Mouse (Mus musculus): ENCODE results near the gene Fam114a2.
A peak's percentile ranks its signal among the peaks of the same experiment; 100 is the strongest.
"Not testable (repeated sequence)": the region's sequence is repeated elsewhere in the genome, so short reads cannot be mapped to it uniquely, and the experiment has no call there.

Gene Fam114a2

DNA sequence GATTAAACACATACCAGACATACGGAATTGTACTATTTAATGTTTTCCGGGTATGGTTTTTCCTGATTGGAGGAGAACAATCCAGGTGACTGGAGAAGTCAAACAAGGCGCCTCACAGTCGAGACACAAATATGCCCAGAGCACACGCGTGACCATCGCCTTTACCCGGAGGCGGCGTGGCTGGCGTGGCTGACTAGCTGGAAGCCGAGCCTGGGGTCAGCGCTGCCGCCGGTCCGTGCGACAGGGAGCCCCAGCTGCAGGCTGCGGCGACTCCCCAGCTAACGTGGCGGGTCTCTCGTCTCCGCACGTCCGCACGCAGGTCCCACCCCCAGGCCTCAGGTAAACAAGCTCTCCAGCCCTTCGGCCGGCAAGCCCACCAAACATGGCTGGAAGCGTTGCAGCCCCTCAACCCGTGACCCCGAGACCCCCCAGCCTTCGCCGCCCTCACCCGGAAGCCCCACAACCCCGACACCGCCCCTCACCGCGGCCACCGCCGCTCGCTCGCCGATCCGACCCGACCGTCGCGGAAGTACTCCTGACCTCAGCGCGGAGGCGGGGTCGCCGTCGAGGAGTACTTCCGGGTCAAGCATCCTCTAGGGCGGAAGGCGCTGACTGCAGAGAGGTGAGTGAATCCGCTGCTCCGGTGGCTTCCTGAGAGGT, at the start of gene Fam114a2, which contains the start of gene Mfap3:
Gene Fam114a2 (minus strand): TSS at position 527 of the 660 bp plus-strand sequence.
Gene Mfap3 (plus strand): TSS at position 574 of the 660 bp plus-strand sequence.
- DNase-seq (ENCODE audit: low spot score in 2 of 2): peak; percentile 86 to 88

DNA sequence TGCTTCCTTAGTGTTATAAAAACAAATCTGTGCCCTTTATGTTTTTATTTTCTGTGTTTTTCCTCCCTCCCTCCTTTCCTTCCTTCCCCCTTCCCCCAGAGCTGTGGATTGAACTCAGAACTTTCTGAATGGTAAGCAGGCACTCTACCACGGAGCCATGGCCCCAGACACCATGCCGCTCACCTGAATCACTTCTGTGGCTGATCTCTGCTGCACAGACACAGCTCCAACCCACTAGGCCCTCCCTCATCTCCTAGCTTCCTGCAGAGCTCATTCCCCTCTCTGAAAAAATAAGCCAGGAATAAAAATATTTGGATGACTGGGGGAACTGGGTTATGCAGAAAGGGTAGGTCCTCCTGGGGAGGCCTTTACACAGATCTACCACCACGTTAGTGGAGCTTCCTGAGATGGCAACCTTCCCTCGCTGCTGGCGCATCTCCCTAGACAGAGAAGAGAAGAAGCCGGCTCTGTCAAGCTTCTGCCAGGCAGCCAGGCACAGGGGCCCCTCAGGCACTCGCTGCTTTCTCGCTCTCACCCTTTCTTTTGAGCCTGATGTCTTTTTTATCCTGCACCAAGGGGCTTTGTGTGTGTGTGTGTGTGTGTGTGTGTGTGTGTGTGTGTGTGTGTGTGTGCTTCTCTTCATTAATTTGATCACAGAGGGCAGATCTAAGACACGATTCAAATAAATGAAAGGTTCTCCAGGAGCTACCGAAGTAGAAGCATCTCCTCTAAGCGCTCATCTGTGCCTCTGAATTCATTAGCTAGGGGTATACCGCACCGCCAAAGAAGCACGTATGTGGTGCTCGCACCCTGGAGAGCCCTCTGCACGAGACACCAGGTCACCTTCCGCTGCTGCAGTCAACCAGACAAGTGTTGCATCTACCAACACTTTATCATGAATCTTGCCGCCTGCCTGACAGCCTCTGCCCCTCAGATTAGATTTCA, 47.9 kb upstream of the Fam114a2 start:
- no peak for DNase-seq (ENCODE audit: low spot score in 2 of 2)

DNA sequence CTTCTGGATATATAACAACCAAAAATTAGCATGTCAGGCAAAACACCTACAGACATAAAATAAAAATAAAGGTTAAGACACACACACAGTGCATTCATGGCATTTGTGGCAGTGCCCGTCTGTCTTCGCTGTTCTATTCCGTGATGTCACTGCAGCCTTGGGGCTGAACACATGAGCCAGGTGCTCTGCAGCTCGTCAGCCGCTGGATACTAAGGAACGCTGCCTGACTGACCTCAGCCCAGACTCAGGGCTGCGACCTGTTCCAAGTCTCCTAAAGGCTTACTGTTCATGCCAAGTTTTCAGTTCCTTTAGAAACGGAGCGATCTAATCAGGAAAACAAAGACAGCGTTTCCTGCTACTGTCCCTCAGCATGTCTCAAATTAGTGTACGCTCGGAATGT, 46.1 kb upstream of the Fam114a2 start:
- DNase-seq (ENCODE audit: low spot score in 2 of 2): no peak

DNA sequence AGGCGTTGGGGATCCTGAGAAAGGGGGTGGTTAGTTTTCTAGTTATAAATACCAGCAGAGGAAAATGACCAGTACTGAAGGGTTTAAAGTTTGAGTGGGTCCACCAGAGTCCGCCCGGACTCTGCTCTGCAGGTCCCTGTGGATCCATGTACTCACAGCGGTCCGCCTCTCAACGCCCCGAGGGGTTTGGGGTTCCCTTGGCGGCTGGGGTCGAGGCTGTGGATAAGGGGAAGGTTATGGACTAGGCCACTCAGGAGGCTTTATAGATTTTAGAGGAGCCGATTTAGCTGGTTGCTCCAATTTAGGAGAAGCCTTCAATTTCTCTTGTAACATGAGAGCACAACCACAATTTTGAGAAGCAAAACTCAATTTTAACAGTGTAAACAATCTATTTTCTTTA, 39.5 kb upstream of the Fam114a2 start:
- not testable (repeated sequence) for DNase-seq (ENCODE audit: low spot score in 2 of 2)

DNA sequence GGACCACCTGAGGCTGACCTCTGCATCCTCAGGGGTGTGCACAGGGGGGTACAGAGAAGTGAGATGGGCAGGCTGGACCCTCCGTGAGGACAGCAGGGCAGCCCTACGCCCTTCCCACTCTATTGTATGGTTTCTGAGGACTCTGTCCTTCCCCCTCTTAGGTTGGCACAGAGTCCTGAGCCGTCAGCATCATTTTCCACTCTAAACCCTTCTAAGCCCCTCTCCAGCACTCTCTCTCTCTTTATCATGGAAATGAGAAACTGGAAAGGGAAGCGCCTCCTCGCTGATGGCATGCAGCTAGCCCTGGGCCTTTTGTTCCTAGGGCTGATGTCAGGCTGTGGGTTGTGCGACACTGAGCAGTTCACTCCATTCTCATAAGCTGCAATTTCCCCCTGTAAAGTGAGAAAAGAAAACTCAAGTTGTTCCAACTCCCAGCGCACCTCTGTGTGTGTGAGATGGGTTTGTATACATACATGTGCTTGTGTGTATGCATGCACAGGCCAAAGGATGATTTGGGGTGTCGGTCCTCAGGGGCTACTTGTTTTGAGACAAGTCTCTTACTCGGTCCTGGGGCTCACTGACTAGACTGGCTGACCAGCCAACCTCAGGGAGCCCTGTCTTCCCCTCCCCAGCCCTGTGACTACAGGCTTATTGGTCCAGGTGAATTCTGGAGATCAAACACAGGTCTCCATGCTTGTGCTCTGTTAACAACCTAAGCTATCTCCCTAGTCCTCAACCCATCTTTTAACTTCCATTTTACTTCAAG, 34.8 kb upstream of the Fam114a2 start:
- no peak for DNase-seq (ENCODE audit: low spot score in 2 of 2)

DNA sequence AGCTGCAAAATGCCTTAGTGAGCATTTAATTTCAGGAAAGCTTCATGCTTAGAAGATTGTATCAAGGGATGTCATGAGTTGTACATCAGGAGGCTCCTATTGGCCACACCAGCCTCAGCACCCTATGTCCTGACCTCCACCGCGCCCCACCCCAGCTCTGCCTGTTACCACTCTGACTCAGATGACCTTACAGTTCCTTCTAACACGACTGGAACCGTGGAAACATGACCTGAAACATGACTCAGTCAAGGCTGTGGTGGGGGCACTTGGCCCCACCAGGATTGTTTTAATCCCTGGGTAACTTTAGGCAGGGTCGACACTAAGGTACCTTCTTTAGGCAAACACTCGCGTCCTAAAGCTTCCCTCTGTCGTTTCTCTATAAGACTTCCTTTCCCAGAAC, 32.6 kb upstream of the Fam114a2 start:
- DNase-seq (ENCODE audit: low spot score in 2 of 2): no peak

DNA sequence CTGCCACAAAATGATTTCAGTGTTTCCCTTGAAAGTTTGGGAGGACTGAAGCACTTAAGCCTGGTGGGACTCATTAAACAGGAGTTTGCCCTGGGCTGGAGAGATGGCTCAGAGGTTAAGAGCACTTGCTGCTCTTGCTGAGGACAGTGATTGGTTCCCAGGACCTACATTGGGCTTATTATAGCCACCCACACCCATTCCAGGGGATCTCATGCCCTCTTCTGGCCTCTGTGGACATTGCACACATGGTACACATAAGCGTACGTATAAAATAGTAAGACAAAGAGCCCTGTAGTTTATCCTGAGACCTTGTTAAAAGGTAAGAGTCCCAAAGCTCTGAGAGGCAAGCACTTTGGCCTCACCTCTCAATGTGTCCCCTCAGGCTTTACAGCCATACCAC, 31.8 kb upstream of the Fam114a2 start:
- no peak for DNase-seq (ENCODE audit: low spot score in 2 of 2)

DNA sequence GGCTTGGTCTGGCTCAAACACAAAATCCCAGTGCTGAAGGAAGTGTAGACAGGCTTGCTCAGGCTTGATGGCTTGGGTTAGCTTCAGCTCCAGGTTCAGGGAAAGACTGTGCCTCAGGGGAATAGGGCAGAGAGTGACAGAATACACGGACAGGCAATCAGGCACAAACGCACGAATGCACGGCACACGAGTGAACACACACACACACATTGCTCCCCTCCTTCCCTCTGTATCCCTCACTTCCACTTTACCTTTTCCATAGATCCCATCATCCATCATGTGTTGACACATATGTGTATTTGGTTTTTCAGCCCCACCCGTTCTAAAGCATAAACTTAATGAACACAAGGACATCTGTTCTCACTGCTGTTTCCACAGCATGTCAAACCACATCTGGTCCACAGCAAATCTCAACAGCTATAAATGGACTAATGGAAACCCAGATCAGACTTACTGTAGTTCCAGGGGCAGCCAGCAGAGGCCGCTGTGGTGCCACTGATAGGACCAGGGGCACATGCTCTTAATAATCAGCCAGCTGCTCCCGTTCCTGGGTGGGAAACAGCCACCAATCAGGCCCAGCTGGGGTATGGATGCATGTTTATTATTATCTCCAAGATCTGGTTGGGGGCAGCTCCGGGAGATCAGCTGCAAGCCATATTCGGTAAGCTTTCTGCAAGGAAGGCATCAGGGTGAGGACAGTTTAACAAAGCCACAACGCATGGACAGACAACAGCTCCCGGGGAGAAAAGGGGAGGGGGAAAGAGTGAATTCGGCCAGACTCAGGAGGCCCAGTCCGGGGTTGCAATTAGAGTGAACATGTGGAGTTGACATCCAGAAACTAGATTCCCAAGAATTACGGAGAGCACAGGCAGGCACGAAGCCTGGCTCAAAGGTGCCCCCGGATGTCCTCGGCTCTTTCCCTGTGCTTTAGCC, 30.5 kb upstream of the Fam114a2 start:
- DNase-seq (ENCODE audit: low spot score in 2 of 2): peak; percentile 31 to 64

DNA sequence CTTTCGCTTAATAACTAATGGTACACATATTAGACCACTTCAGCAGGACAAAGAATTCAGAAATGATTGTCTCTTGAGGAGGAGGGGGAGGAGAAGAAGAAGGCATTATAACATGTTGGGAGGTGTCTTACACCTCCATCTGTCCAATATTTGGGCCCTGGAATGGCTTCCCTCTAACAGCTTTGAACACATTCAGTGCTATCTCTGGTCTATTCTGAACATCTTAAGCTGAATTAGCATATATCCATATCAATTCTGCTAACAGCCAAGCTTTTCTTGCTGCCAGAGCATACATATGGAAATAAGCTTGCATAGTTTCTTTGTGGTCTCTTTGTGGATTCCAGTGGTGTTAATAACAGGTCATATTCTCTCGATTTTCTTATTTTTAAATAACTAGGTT, 22.3 kb upstream of the Fam114a2 start:
- no peak for DNase-seq (ENCODE audit: low spot score in 2 of 2)

DNA sequence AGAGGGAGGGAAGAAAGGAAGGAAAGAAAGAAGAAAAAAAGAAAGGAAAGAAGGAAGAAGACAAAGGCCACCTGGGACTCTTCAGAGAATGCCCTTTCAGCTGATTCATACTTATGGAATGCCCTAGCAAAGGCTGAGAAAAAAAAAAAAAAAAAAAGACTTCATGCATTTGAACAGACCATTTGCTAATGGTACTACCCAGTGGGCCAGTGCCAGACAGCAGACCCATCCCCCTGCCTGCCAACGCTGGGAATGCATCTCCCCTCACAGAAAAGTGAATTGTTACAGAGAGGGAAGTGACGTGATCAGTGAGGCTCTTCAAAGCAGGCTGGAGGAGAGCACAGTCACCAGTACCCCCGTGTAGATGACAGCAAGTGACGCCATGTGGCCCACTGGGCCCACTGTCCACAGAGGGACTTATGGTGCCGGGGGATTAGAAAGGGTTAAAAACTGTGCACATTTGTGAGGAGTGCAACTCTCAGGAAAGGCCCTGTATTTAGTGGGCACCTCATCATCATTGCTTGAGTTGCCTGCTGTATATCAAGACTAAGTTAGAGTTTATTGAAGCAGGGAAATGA, 21.5 kb upstream of the Fam114a2 start:
- no peak for DNase-seq (ENCODE audit: low spot score in 2 of 2)

DNA sequence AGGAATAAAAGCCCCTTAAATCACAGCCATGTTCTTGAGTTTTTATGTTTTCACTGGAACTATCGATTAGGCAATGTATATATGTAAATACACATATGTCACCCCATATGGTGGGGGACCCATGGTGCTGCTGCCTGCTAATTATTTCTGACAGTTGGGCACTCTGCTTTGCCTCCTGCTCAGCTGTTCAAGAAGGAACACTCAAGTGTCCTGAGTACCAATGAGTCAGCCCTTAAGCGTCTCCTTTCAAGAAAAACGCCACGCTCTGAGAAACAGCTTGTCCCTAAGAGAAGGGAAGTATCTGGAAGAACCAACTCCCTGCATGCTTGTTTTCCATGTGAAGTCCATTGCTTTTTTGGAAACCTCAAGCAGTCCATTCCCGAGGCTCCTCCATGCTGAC, 17.5 kb upstream of the Fam114a2 start:
- DNase-seq (ENCODE audit: low spot score in 2 of 2): no peak

DNA sequence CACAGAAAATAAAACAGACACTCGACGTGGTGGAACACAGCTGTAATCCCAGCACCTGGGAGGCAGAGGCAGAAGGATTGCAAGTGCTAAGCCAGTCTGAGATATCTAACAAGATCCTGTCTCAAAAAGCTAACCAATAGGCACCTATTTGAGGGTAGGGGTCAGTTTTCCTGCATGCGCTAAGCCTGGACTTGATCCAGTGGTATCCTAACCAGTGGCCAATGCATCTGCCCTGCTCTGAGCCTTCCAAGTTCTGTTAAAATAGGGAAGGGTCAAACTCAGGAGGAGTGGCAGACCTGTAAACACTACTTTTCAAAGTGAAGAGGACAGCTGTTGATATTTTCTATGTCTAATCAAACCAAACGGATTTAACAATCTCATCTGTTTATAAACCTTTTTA, 13.9 kb upstream of the Fam114a2 start:
- no peak for DNase-seq (ENCODE audit: low spot score in 2 of 2)

DNA sequence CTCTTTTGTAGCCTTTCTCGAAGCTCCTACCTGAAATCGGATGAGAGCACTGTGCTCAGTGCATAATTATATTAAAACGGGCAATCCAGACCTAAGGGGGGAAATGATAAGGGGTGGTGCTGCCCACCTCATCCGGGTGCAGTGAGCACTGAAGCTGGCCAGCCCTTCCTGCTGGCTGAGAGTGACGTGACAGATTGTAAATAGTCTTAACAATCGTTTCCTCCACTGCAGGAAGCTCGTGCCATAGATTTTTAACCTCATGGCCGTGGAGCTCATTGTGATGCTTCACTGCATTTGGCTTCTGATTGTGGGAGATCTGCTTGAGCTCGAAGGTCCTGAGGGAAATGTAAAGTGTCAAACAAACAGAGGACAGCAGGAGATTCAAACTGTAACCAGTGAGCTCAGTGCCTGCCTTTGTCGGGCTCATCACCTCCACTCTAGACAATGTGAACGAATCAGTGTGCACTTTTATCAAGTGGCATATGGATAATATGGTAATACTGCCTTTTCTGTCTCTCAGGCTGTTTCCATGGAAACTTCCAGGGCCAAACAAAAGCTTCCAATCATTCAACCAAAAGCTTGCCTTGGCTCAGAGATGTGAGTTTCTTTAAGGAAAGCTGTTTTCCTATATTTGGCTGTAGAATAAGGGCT, 13.0 kb upstream of the Fam114a2 start:
- no peak for DNase-seq (ENCODE audit: low spot score in 2 of 2)

DNA sequence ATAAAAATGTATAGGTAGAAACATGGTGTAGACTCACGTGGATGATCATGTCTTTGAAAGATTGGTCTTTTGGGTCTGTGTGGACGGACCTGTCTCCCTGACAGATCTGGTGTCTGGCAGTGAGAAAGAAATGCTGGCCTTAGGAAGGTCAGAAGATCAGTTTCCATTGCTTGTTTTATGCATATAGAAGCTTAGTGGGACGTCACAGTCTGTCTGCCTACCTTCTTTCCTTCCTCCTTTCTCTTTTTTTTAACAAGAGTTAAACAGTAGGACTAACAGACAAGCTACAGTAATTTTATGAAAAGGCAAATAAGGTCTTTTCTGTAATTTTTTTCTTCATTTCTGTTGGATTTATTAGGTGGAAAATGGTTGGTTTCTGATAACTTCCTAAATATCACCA, 10.7 kb upstream of the Fam114a2 start:
- DNase-seq (ENCODE audit: low spot score in 2 of 2): no peak

DNA sequence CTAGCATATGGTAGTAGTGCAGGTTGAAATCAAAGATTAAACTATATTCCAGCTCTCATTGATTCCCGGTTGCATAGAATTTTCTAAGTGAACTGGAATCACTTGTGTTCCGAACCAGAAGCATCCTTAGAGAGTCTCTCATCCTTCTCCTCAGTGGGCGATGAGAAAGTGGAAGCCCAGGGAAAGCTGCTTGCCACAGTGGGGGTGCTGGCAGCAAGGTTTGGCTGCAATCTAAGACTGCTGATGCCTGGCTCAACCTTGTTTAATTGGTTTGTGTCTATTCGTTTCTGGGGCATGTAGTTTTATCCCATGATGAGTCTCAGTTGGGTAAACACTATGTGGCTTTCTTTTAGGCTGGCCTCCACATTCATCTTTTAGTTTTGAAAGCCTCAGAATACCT, 9.1 kb upstream of the Fam114a2 start:
- DNase-seq (ENCODE audit: low spot score in 2 of 2): no peak

DNA sequence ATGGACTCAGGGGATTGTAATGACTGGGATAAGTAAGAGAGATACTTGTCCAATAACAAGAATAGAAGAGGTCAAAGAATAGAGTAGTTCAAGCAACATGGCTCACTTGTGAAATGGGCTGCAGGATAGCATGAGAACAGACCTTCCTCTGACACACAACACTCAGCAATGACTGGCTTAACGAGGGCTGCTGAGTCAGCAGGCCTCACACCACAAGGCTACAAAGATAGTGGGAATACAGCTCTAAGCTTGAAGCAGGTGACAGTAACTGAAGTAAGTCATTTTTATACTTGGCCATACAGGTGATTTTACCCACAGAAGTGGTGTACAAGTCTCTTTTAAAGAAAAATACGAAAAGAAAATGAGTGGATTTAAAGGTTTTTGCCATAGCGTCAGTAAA, 7.5 kb upstream of the Fam114a2 start:
- no peak for DNase-seq (ENCODE audit: low spot score in 2 of 2)

DNA sequence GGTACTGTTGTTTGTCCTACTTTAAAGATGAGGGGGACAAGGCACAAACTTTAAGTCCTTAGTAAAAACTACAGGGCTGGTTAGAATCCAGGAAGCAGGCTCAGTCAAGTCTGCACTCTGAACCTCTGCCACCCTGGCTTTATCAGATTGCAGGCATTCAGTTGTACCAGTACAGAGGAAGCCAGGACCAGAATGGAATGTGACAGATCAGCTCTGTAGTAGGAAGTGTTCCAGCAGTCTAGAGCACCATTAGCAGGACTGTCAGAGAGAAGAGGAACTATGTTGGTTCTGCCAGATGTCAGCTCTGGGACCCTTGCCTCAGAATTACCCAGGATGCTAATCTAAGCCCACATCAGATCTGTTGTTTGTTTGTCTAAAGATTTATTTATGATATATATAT, 6.2 kb upstream of the Fam114a2 start:
- DNase-seq (ENCODE audit: low spot score in 2 of 2): peak in 1 of 2 experiments; percentile 24

DNA sequence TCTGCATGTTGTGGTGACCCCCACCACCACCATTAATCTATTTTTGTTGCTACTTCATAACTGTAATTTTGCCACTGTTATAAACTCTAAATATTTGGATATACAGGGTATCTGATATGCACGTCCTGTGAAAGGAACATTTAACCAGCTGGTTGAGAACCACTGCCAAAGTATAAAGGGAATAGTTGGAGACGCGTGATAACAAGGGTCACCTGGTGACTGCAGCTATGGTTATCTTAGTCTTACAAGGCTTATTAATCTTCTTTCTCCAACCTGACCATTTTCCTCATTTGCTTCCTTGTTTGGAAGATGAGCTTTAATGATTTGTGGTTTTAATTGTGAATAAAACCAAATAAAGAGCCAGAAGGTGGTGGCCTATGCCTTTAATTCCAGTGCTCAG, 5.0 kb upstream of the Fam114a2 start:
- no peak for DNase-seq (ENCODE audit: low spot score in 2 of 2)

DNA sequence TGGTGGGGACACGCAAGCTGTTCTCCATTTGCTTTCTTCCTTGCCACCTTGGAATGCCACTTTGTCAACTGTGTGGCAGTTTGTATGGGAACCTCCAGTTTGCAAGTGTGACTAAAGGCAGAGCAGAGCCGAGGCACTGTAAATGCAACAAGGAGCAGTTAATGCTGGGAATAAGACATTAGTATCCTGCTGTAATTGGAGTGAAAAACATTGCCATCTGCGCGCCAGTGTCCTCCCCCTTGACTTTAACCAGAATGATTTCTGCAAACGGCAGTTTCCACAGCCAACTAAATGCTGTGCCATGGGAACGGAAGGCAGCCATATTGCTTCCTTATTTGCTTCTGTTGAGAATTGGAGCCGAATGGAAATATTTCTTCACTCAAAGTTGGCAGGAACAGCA, 3.6 kb upstream of the Fam114a2 start:
- peak in 1 of 2 experiments; percentile 13 for DNase-seq (ENCODE audit: low spot score in 2 of 2)

DNA sequence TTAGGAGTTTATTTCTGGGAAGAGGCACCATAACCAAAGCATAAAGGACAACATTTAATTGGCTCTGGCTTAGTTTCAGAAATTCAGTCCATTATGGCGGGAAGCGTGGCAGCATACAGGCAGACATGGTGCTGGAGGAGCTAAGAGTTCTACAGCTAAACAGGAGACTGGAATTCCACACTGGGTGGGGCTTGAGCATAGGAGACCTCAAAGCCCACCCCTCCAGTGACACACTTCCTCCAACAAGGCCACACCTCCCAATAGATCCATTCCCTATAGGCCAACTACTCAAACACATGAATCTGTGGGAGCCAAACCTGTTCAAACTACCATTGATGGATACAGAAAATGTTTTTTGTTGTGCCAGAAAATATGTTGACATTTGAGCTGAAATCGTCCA, 2.8 kb upstream of the Fam114a2 start:
- DNase-seq (ENCODE audit: low spot score in 2 of 2): no peak
